Mouse (Mus musculus) testis, postnatal 14 days (tissue): ENCODE measurements around the gene Cend1.

Experiments used
- DNase-seq: peaks from one replicate; pipeline ENCODE4 v3.0.0; 2021; ENCODE audit warnings: low spot score

The Cend1 gene

DNA sequence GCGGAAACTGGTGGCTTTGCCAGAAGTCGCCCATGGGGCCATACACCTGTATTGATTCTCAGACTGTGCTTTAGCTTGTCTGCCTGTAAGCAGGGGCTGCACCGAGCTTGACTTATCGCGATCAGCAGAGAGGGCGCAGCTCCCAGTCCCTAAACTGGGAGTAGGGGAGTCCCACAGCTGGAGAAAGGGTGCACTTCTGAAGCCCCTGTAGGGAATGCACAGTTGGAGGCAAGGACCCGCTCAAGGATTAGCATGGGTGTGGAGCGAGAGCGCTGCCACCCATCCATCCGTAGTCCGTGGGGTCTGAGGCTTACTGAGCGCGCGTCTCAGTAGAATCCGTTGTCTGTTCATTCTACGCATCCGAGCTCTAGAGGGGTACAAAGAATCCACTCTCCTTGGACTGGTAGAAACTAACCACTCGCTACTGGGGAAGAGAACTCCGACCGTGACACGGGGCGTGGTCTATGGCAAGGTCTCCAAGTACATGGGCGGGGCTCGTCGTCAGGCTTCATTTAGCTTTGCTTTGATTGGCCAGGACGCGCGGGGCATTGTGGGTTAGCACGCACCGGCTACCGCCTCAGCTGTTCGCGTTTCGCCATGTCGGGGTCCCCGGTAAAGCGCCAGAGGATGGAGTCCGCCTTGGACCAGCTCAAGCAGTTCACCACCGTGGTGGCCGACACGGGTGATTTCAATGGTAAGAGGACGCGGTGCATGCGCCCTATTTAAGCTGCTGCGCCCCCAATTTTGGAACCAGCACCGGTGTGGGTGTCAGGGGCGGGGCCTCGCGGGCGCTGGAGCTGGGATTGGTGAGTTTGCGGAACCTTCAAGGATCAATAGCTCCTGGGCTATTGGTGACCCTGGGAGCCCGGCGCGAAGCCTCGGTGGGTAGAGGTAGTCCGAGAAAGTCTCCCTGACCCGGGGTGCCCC, 37.4 kb downstream of the Cend1 start, which contains the start of gene Taldo1:
Gene Taldo1, plus strand, starts transcription at position 575 of the 927 bp plus-strand sequence.
- peak; percentile 95 for DNase-seq

DNA sequence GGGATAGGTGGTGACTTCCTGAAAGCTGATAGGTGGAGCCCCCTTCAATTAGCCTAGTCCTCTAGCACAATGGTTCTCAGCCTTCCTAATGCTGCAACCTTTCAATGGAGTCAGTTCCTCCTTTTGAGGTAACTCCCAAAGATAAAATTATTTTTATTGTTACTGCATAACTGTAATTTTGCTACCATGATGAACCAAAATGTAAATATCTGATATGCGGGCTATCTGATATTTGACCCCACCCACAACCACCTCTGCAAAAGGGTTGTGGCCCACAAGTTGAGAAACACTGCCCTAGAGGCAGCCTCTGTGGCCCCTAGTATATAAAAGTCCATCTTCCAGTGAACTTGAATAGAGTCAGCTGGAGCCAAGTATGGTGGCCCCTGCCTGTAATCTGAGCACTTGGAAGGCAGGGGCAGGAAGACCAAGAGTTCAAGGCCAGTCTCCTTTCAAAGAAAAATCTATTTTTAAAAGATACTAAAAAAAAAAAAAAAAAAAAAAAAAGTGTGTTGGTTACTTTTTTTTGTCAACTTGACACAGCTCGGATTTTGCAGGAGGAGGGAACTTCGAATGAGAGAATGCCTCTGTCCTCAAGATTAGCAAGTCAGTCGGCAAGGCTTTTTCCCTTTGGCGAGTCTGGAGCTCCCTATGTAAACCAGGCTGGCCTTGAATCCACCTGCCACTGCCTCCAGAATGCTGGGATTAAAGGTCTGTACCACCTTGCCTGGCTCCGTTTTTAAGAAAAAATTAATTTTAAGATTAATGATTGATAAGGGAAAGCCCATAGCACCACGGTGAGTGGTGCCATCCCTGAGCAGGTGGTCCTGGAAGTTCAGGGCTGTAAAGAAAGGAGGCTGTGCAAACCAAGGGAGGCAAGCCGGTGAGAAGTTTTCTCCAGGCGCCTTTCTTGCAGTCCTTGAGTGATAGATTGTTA, 38.7 kb downstream of the Cend1 start:
- DNase-seq, result no peak

DNA sequence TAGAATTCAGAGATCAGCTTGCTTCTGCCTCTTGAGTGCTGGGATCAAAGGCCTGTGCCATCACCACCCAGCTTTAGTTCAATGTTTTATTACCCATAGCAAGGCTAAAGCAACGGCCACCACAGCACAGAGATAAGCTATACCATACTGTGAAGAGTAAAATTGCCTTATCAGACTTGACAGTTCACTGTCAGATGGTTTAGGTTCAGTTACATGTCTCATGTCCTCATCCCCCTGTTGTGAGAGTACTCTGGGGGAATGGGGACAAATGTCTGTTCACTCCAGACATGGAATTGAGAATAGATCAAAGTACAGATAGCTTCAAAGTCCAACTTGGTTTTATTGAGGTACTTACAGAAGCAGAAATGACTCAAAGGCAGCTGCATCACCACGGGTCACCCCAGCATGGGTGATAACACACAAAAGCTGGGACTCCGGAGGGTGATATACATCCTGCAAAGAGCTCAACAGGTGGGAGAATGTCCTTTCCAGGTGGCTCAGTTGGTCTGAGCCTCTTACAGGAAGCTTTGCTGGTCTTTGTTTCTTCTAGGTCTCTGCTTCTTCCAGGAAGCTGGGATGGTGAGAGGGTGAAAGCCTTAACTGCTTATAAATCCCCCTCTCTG, 40.7 kb downstream of the Cend1 start:
- no peak for DNase-seq

DNA sequence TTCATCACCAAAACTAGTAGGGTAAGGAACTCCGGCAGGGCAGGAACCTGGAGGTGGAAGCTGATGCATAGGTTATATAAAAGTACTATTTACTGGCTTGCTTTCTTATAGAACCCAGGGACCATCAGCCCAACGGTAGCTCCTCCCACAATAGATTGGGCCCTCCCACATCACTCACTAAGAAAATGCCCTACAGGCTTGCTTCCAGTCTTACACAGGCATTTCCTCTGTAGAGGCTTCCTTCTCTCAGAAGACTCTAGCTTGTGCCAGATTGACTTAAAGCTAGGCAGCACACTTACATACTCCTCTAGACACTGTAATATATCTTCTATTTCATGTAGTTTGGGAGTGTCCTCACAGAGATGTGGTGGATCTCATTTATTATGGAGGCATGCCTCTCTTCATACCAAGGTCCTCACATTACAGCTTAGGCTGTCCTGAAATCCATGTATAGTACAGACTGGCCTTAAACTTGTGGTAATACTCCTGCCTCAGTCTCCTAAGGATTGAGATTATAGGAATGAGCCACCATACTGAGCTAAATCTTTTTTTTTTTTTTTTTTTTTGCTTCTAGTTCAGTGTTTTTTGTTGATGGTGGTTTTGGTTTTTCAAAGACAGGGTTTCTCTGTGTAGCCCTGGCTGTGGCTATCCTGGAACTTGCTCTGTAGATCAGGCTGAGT, 41.3 kb downstream of the Cend1 start:
- no peak for DNase-seq

DNA sequence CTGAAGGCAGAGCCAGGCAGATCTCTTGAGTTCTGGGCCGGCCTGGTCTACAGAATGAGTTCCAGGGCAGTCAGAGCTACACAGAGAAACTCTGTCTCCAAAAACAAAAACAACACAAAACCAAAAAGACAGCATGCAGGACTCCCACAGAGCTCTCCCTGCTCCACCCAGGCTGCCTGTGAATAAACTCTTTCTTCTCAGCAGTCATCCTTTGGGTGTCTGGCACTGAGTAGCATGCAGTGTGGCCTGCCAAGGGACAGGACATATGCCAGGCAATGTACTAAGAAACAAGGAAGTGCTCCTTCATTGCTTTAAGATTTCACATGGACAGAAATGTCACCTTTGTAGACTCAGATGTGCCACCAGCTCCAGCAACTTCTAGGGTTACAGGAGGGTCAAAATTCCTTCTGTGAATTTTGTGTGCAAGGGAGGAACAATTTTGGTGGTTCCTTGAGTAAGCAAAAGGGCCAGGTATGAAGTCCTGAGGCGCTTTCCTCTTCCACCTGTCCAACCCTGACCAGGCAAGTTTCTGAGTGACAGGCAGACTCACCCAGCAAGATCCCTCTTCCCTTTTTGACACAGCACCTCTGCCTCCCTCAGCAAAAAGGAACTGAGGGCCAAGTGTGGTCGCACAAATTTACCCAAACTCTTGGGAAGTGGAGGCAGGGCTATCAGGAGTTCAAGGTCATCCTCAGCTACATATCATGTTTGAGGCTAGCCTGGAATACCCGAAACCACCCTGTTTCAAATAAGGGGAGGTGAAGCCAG, 48.0 kb downstream of the Cend1 start:
- peak; percentile 71 for DNase-seq

DNA sequence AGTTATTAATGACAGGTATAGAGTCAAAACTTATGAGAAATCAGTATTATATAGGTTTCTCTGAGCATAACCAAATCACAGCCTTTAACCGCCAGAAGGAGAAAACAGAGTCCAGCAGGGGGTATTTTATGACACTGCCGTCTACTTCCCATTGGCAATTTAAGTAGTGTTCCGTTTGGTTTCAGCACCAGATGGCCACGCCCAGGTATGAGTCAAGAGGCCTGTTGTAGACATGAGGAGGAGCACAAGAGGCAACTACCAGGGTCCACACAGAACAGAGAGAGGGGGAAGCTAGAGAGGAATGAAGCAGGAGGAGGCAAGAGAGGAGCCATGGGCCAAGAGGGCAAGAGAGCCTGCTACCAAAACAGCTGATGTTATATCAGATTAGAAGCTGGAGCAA, 49.7 kb downstream of the Cend1 start:
- no peak for DNase-seq
